Mouse (Mus musculus): ENCODE measurements around the gene Myo1e. TPM values are rescaled to one million over a fixed set of nuclear protein-coding genes. Genes with fewer than 3 reads are reported as not detected.

Myo1e gene
- polyA plus RNA-seq, 1 experiment from 2014 or later: 4.0 TPM

- Histone ChIP-seq H3K27me3 (replicated peaks) (no peaks in the 10 kb centered on the region), H3K4me2 (no peak overlapping the region), H3K4me1 (0 out of 2 replicates have a peak, but pooled peaks cover 7% of the 10 kb centered on the region), H3K9ac (no peak overlapping the region), H3K27ac (no peak overlapping the region), H3K36me3 (no peaks in the 10 kb centered on the region), H3K4me3 (no peak overlapping the region), H3K9me3 (replicated peaks) (no peaks in the 10 kb centered on the region)
- 83% methylated on average over 12 of the region's 12 CpGs for WGBS (ENCODE audit: insufficient replicate concordance)
- no peak for ATAC-seq
These were observed 67.9 kb downstream of the Myo1e start for GRCm38 (mm10) chr9:70274887-70275555.

- no peak overlapping the region for H3K9ac ChIP-seq
- 48% methylated on average over 3 of the region's 3 CpGs for WGBS (ENCODE audit: insufficient replicate concordance)
- H3K27me3 ChIP-seq (replicated peaks): no peaks in the 10 kb centered on the region
- 0 out of 2 replicates have a peak, but pooled peaks cover 7% of the 10 kb centered on the region for H3K4me1 ChIP-seq
- H3K4me2 ChIP-seq: 0 out of 2 replicates have a peak overlapping the region, but pooled peaks have one; percentile 22
- no peak for ATAC-seq
- H3K9me3 ChIP-seq (replicated peaks): no peaks in the 10 kb centered on the region
- H3K4me3 ChIP-seq: no peak overlapping the region
- H3K36me3 ChIP-seq: no peaks in the 10 kb centered on the region
- H3K27ac ChIP-seq: peak overlapping the region; percentile 57
These were observed 69.9 kb downstream of the Myo1e start for GRCm38 (mm10) chr9:70277076-70277475.

- WGBS (ENCODE audit: insufficient replicate concordance): 65% methylated on average over 11 of the region's 11 CpGs
- Histone ChIP-seq H3K27ac (no peak overlapping the region), H3K27me3 (replicated peaks) (no peaks in the 10 kb centered on the region), H3K4me3 (no peak overlapping the region), H3K36me3 (no peaks in the 10 kb centered on the region), H3K9ac (no peak overlapping the region), H3K4me1 (0 out of 2 replicates have a peak, but pooled peaks cover 7% of the 10 kb centered on the region), H3K4me2 (no peak overlapping the region), H3K9me3 (replicated peaks) (no peaks in the 10 kb centered on the region)
- ATAC-seq: no peak
These were observed 70.4 kb downstream of the Myo1e start for GRCm38 (mm10) chr9:70277529-70277982.

GRCm38 (mm10) chr9:70281407-70281806 is 74.3 kb downstream of the Myo1e start:
- no peak overlapping the region for H3K4me2 ChIP-seq
- no peaks in the 10 kb centered on the region for H3K36me3 ChIP-seq
- no peak overlapping the region for H3K4me3 ChIP-seq
- ATAC-seq: no peak
- H3K27ac ChIP-seq: no peak overlapping the region
- no peaks in the 10 kb centered on the region for H3K27me3 ChIP-seq (replicated peaks)
- 0 out of 2 replicates have a peak, but pooled peaks cover 7% of the 10 kb centered on the region for H3K4me1 ChIP-seq
- H3K9me3 ChIP-seq (replicated peaks): no peaks in the 10 kb centered on the region
- no peak overlapping the region for H3K9ac ChIP-seq
- 80% methylated on average over 8 of the region's 8 CpGs for WGBS (ENCODE audit: insufficient replicate concordance)

- Histone ChIP-seq H3K4me1 (0 out of 2 replicates have a peak, but pooled peaks cover 4% of the 10 kb centered on the region), H3K9ac (no peak overlapping the region), H3K4me3 (no peak overlapping the region), H3K27ac (no peak overlapping the region), H3K36me3 (no peaks in the 10 kb centered on the region), H3K9me3 (replicated peaks) (no peaks in the 10 kb centered on the region), H3K27me3 (replicated peaks) (no peaks in the 10 kb centered on the region), H3K4me2 (no peak overlapping the region)
- WGBS (ENCODE audit: insufficient replicate concordance): 52% methylated on average over 7 of the region's 8 CpGs
- no peak for ATAC-seq
These were observed 75.0 kb downstream of the Myo1e start for GRCm38 (mm10) chr9:70282107-70282506.

GRCm38 (mm10) chr9:70283151-70283550 is 76.0 kb downstream of the Myo1e start:
- Histone ChIP-seq H3K27me3 (replicated peaks) (no peaks in the 10 kb centered on the region), H3K9me3 (replicated peaks) (no peaks in the 10 kb centered on the region), H3K4me3 (no peak overlapping the region), H3K4me1 (no peaks in the 10 kb centered on the region), H3K4me2 (no peak overlapping the region), H3K36me3 (no peaks in the 10 kb centered on the region), H3K27ac (no peak overlapping the region), H3K9ac (no peak overlapping the region)
- no peak for ATAC-seq
- 75% methylated on average over 4 of the region's 4 CpGs for WGBS (ENCODE audit: insufficient replicate concordance)

GRCm38 (mm10) chr9:70284584-70285140 is 77.5 kb downstream of the Myo1e start:
- Histone ChIP-seq H3K9me3 (replicated peaks) (no peaks in the 10 kb centered on the region), H3K4me2 (no peak overlapping the region)
- no peak for ATAC-seq

GRCm38 (mm10) chr9:70290785-70291184 is 83.6 kb downstream of the Myo1e start:
- Histone ChIP-seq H3K9me3 (replicated peaks) (no peaks in the 10 kb centered on the region), H3K36me3 (no peaks in the 10 kb centered on the region), H3K4me1 (no peaks in the 10 kb centered on the region), H3K9ac (no peak overlapping the region), H3K4me2 (no peak overlapping the region), H3K27ac (no peak overlapping the region), H3K4me3 (no peak overlapping the region), H3K27me3 (replicated peaks) (no peaks in the 10 kb centered on the region)
- 71% methylated on average over 10 of the region's 10 CpGs for WGBS (ENCODE audit: insufficient replicate concordance)
- no peak for ATAC-seq

More at GRCm38 (mm10) chr9:70284584-70285140, 77.5 kb downstream of the Myo1e start:
- WGBS (ENCODE audit: insufficient replicate concordance): 37% methylated on average over 7 of the region's 7 CpGs
- Histone ChIP-seq H3K36me3 (no peaks in the 10 kb centered on the region), H3K9ac (no peak overlapping the region), H3K4me3 (no peak overlapping the region), H3K27me3 (replicated peaks) (no peaks in the 10 kb centered on the region), H3K27ac (no peak overlapping the region), H3K4me1 (no peaks in the 10 kb centered on the region)

GRCm38 (mm10) chr9:70296916-70297315 is 89.8 kb downstream of the Myo1e start:
- Histone ChIP-seq H3K27me3 (replicated peaks) (no peaks in the 10 kb centered on the region), H3K4me2 (no peak overlapping the region), H3K36me3 (no peaks in the 10 kb centered on the region), H3K9ac (no peak overlapping the region), H3K4me3 (no peak overlapping the region), H3K27ac (no peak overlapping the region), H3K9me3 (replicated peaks) (0 out of 2 replicates have a peak, but pooled peaks cover 3% of the 10 kb centered on the region), H3K4me1 (no peaks in the 10 kb centered on the region)
- 25% methylated on average over 2 of the region's 2 CpGs for WGBS (ENCODE audit: insufficient replicate concordance)
- ATAC-seq: no peak

- H3K9me3 ChIP-seq (replicated peaks): 0 out of 2 replicates have a peak, but pooled peaks cover 3% of the 10 kb centered on the region
- no peak overlapping the region for H3K27ac ChIP-seq
- H3K9ac ChIP-seq: no peak overlapping the region
- H3K4me1 ChIP-seq: no peaks in the 10 kb centered on the region
- H3K36me3 ChIP-seq: no peaks in the 10 kb centered on the region
- H3K4me3 ChIP-seq: no peak overlapping the region
- H3K4me2 ChIP-seq: no peak overlapping the region
- ATAC-seq: no peak
- no peaks in the 10 kb centered on the region for H3K27me3 ChIP-seq (replicated peaks)
- WGBS (ENCODE audit: insufficient replicate concordance): 62% methylated on average over 7 of the region's 7 CpGs
These were observed 91.1 kb downstream of the Myo1e start for GRCm38 (mm10) chr9:70298221-70298620.

GRCm38 (mm10) chr9:70300705-70301104 is 93.6 kb downstream of the Myo1e start:
- Histone ChIP-seq H3K4me2 (no peak overlapping the region), H3K4me3 (no peak overlapping the region), H3K27ac (no peak overlapping the region), H3K9ac (no peak overlapping the region), H3K4me1 (no peaks in the 10 kb centered on the region), H3K27me3 (replicated peaks) (no peaks in the 10 kb centered on the region), H3K9me3 (replicated peaks) (0 out of 2 replicates have a peak, but pooled peaks cover 3% of the 10 kb centered on the region), H3K36me3 (no peaks in the 10 kb centered on the region)
- no peak for ATAC-seq
- WGBS (ENCODE audit: insufficient replicate concordance): 80% methylated on average over 5 of the region's 5 CpGs

GRCm38 (mm10) chr9:70301598-70301997 is 94.4 kb downstream of the Myo1e start:
- Histone ChIP-seq H3K4me1 (no peaks in the 10 kb centered on the region), H3K9me3 (replicated peaks) (0 out of 2 replicates have a peak, but pooled peaks cover 3% of the 10 kb centered on the region), H3K4me2 (no peak overlapping the region), H3K9ac (no peak overlapping the region), H3K27me3 (replicated peaks) (no peaks in the 10 kb centered on the region), H3K4me3 (no peak overlapping the region), H3K36me3 (no peaks in the 10 kb centered on the region), H3K27ac (no peak overlapping the region)
- no peak for ATAC-seq
- 82% methylated on average over 6 of the region's 6 CpGs for WGBS (ENCODE audit: insufficient replicate concordance)

Measured in liver, embryonic 12.5 days (tissue).